Mouse (Mus musculus): ENCODE measurements around the gene Cers3. TPM values are rescaled to one million over a fixed set of nuclear protein-coding genes. Genes with fewer than 3 reads are reported as not detected.

The Cers3 gene
- total and polyA plus RNA-seq, 3 experiments: 0.13 to 0.23 (median 0.19) TPM

DNA sequence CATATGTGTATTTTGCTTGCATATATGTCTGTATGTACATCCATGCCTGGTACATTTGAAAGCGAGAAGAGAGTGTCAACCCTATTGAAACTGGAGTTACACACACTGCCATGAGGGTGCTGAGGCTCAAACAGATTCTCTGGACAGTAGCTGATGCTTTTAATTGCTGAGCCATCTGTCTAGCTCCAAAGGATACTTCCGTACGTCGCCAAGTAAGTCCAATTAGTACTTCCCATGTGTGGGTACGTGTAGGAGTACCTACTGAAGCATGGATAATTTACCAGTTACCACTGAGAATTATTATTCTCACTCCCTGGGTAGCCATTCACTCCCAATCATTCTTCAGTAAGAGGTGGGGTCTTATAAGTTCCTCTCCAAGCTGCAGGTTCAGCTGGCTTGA lies 115.9 kb downstream of the Cers3 start:
- Histone ChIP-seq H3K36me3 (replicated peaks in 1 of 2; ENCODE audit: control insufficient read depth in 1 of 2, insufficient read depth in 1 of 2, low read length in 1 of 2) (no peaks in the 10 kb centered on the region), H3K9ac (ENCODE audit: insufficient read depth, low read depth) (no peak overlapping the region), H3K4me1 (ENCODE audit: control insufficient read depth in 1 of 2, insufficient read depth in 2 of 2) (no peaks in the 10 kb centered on the region), H3K27me3 (replicated peaks) (peaks cover 62% of the 10 kb centered on the region), H3K4me3 (replicated peaks in 1 of 3; ENCODE audit: low read depth in 2 of 3, low read length in 2 of 3, poor library complexity in 1 of 3) (no peak overlapping the region), H3K9me3 (replicated peaks; ENCODE audit: low read length) (no peaks in the 10 kb centered on the region), H3K79me2 (replicated peaks; ENCODE audit: control insufficient read depth, extremely low read depth, insufficient read depth, poor library complexity, severe bottlenecking) (no peaks in the 10 kb centered on the region), H3K4me2 (ENCODE audit: insufficient read depth, low read depth, poor library complexity, severe bottlenecking) (no peak overlapping the region), H3K27ac (ENCODE audit: insufficient read depth, low read depth) (no peak overlapping the region)
- dilution Hi-C loops (cut with MboI; ENCODE audit: extremely low pct_ligation_motif_present, extremely low pct_unique_long_range_greater_than_20kb, low sequenced_read_pairs): no loop called here
- TF ChIP-seq KAT2A (IDR thresholded peaks at IDR 0.05; ENCODE audit: insufficient replicate concordance, low read length): no peak
- no peak for TF ChIP-seq PAX5 (IDR thresholded peaks at IDR 0.05; ENCODE audit: low read length)
- no peak for TF ChIP-seq GABPA (IDR thresholded peaks at IDR 0.05; ENCODE audit: insufficient replicate concordance, low read depth, low read length)
- no peak for TF ChIP-seq ZNF384 (IDR thresholded peaks at IDR 0.05; ENCODE audit: low read depth, low read length)
- TF ChIP-seq TBP (conservative IDR thresholded peaks at IDR 0.05; ENCODE audit: low read depth, low read length): no peak
- no peak for TF ChIP-seq ETS1 (conservative IDR thresholded peaks at IDR 0.05; ENCODE audit: low read depth, low read length)
- no peak for TF ChIP-seq CHD2 (IDR thresholded peaks at IDR 0.05; ENCODE audit: low read length)
- no peak for DNase-seq (ENCODE audit: extremely low read depth)
- in situ Hi-C loops (cut with MboI; ENCODE audit: low pct_ligation_motif_present, low pct_unique_long_range_greater_than_20kb, low sequenced_read_pairs): no loop called here

DNA sequence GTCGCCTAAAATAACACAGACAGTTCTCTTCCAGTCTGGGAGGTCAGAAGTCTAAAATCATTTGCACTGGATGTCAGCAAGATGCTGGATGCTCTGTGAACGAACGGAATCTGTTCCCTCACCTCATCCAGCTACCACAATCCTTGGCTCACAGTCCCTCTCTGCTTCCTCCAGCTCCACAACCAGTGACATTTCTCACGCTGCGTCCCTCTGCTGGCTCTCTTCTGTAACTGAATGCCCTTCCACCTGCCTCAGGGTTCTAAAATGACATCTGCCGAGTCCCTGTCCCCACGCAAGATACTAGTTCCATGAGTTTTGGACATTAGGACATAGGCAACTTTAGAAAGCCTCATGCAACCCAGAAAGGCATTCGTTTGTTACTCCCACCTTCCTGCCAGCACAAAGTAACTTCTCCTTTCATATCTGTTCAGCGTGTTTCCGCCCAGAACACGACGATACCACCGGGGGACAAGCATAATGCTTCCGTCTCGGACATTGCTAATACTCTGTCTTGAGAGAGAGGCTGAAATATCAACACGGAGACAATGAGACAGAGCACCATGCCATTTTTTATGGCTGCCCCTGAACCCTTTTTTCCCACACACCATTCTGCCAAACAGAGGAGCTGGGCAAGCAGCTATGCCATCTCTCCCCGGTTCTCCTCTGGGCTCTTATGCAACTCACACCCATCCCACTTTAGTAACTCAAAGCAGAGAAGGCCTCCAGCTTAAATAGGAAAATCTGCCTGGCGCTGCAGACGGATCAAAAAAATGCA lies 123.8 kb downstream of the Cers3 start:
- H3K9ac ChIP-seq (ENCODE audit: insufficient read depth, low read depth): no peak overlapping the region
- H3K36me3 ChIP-seq (replicated peaks in 1 of 2; ENCODE audit: control insufficient read depth in 1 of 2, insufficient read depth in 1 of 2, low read length in 1 of 2): no peaks in the 10 kb centered on the region
- in situ Hi-C loops (cut with MboI; ENCODE audit: low pct_ligation_motif_present, low pct_unique_long_range_greater_than_20kb, low sequenced_read_pairs) (no loop called here), dilution Hi-C loops (cut with MboI; ENCODE audit: extremely low pct_ligation_motif_present, extremely low pct_unique_long_range_greater_than_20kb, low sequenced_read_pairs) (no loop called here)
- H3K27me3 ChIP-seq (replicated peaks): peaks cover 74% of the 10 kb centered on the region
- H3K79me2 ChIP-seq (replicated peaks; ENCODE audit: control insufficient read depth, extremely low read depth, insufficient read depth, poor library complexity, severe bottlenecking): no peaks in the 10 kb centered on the region
- H3K27ac ChIP-seq (ENCODE audit: insufficient read depth, low read depth): no peak overlapping the region
- H3K4me3 ChIP-seq (replicated peaks in 1 of 3; ENCODE audit: low read depth in 2 of 3, low read length in 2 of 3, poor library complexity in 1 of 3): no peak overlapping the region
- DNase-seq (ENCODE audit: extremely low read depth): no peak
- H3K4me1 ChIP-seq (ENCODE audit: control insufficient read depth in 1 of 2, insufficient read depth in 2 of 2): no peaks in the 10 kb centered on the region
- H3K9me3 ChIP-seq (replicated peaks; ENCODE audit: low read length): peaks cover 3% of the 10 kb centered on the region
- peak overlapping the region; percentile 17; the same call in 1 of the 2 replicates for H3K4me2 ChIP-seq (ENCODE audit: insufficient read depth, low read depth, poor library complexity, severe bottlenecking)
- TF ChIP-seq USF1 (IDR thresholded peaks at IDR 0.05; ENCODE audit: low read depth, low read length) (no peak), CTCF (conservative IDR thresholded peaks at IDR 0.05 in 1 of 2, IDR thresholded peaks at IDR 0.05 in 1 of 2; ENCODE audit: low read depth in 2 of 2, low read length in 2 of 2) (peak in 1 of 2 experiments; percentile 23; a peak in 2 of 4 replicates), SIN3A (IDR thresholded peaks at IDR 0.05; ENCODE audit: low read length) (no peak), TBP (conservative IDR thresholded peaks at IDR 0.05; ENCODE audit: low read depth, low read length) (no peak)

DNA sequence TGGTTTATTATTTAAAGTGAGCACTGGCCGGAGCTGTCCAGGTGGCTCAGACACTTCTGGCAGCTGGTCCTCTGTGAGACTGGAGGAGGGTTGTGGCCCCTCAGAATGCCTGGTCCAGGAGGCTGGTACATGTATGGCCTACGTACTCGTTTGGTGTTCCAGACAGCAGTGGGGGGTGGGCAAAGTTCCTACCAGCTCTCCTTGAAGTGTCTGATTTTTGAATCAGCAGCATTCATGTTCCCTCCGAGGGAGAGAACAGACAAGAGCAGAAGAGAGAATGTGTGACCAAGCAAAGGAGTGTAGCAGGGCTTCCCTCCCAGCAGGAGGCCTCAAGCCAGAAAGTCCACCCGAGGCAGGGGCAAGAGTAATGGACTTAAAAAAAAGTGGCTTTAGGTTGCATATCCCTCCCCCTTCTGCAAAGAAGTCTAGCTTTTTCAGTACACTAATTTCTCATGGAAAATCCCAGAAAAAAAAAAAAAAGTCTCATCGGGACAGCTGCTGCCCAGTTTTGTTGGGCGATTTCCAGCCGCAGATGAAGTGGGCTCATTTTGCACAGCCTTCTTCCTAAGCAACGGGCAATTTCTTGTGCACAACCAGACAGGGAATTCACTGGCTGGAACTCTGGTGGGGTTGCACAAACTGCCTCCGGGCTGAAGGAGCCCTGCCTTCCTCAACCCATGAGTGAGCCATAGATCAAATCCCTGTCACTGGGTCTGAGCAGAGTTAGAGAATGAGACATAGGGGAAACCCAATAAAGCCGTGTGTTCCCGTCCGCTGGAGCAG lies 124.6 kb downstream of the Cers3 start:
- Histone ChIP-seq H3K9ac (ENCODE audit: insufficient read depth, low read depth) (no peak overlapping the region), H3K4me2 (ENCODE audit: insufficient read depth, low read depth, poor library complexity, severe bottlenecking) (no peak overlapping the region), H3K27ac (ENCODE audit: insufficient read depth, low read depth) (no peak overlapping the region), H3K4me1 (ENCODE audit: control insufficient read depth in 1 of 2, insufficient read depth in 2 of 2) (no peaks in the 10 kb centered on the region), H3K79me2 (replicated peaks; ENCODE audit: control insufficient read depth, extremely low read depth, insufficient read depth, poor library complexity, severe bottlenecking) (no peaks in the 10 kb centered on the region), H3K36me3 (replicated peaks in 1 of 2; ENCODE audit: control insufficient read depth in 1 of 2, insufficient read depth in 1 of 2, low read length in 1 of 2) (no peaks in the 10 kb centered on the region), H3K27me3 (replicated peaks) (peaks cover 72% of the 10 kb centered on the region), H3K4me3 (replicated peaks in 1 of 3; ENCODE audit: low read depth in 2 of 3, low read length in 2 of 3, poor library complexity in 1 of 3) (no peak overlapping the region), H3K9me3 (replicated peaks; ENCODE audit: low read length) (peaks cover 3% of the 10 kb centered on the region)
- DNase-seq (ENCODE audit: extremely low read depth): no peak
- TF ChIP-seq USF1 (IDR thresholded peaks at IDR 0.05; ENCODE audit: low read depth, low read length) (no peak), IRF4 (IDR thresholded peaks at IDR 0.05; ENCODE audit: low read depth, low read length) (no peak), CTCF (conservative IDR thresholded peaks at IDR 0.05 in 1 of 2, IDR thresholded peaks at IDR 0.05 in 1 of 2; ENCODE audit: low read depth in 2 of 2, low read length in 2 of 2) (no peak), ZC3H11A (IDR thresholded peaks at IDR 0.05; ENCODE audit: low read depth, low read length) (no peak), JUN (IDR thresholded peaks at IDR 0.05; ENCODE audit: insufficient read depth, low read depth, low read length) (no peak), TCF12 (IDR thresholded peaks at IDR 0.05; ENCODE audit: low read depth, low read length) (no peak)
- dilution Hi-C loops (cut with MboI; ENCODE audit: extremely low pct_ligation_motif_present, extremely low pct_unique_long_range_greater_than_20kb, low sequenced_read_pairs) (no loop called here), in situ Hi-C loops (cut with MboI; ENCODE audit: low pct_ligation_motif_present, low pct_unique_long_range_greater_than_20kb, low sequenced_read_pairs) (no loop called here)
